Mouse (Mus musculus): ENCODE data around the gene Fam126b. TPM values are rescaled to one million over a fixed set of nuclear protein-coding genes. Genes with fewer than 3 reads are reported as not detected.
A peak's percentile ranks its signal among the peaks of the same experiment; 100 is the strongest.

Gene Fam126b
- polyA plus RNA-seq, 1 experiment = 7.8 TPM

GRCm38 (mm10) chr1:58504577-58505254 is 81.4 kb downstream of the Fam126b start, which contains the start of gene Orc2:
Gene Orc2 (minus strand): TSS chr1:58505109.
- Histone ChIP-seq H3K4me3 (ENCODE audit: insufficient read depth, low read length) (peak within 1 kb of the TSS; percentile 90), H3K4me1 (ENCODE audit: control insufficient read depth, insufficient read depth, low read length) (no peaks in the 10 kb centered on the region), H3K27ac (ENCODE audit: insufficient read depth, low read length) (no peak within 1 kb of the TSS)
- TF ChIP-seq CTCF (IDR thresholded peaks at IDR 0.05; ENCODE audit: borderline replicate concordance, insufficient read depth, low read length) (no peak), POLR2A (IDR thresholded peaks at IDR 0.05; ENCODE audit: low read depth, low read length) (peak; percentile 77)

DNA sequence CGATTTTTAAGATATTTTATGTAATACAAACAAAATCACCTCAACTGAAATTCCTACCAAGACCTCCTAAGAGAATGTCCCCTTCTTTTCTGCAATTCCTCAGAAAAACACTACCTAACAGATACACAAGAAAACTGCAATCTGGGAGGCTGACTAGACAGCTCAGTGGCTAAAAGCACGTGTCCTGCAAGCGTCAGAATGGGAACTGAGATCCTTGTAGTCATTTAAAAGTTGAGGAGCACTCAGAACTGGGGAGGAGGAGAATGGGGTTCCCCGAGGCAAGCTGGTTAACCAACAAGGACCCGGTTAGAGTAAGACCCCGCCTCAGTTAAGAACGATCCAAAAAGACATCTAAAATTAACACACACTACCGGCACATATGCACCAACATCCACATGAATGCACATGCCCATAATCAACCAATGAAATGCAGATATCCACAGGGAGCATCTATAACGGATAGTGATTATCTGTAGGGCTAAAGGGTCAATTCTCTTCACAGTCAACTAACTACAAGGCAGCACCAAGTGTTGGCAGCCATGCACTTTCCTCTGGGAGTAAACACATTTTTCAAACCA is 82.2 kb downstream of the Fam126b start:
- peak overlapping the region; percentile 90 for H3K4me3 ChIP-seq (ENCODE audit: insufficient read depth, low read length)
- TF ChIP-seq POLR2A (IDR thresholded peaks at IDR 0.05; ENCODE audit: low read depth, low read length) = no peak
- TF ChIP-seq CTCF (IDR thresholded peaks at IDR 0.05; ENCODE audit: borderline replicate concordance, insufficient read depth, low read length) = no peak
- H3K4me1 ChIP-seq (ENCODE audit: control insufficient read depth, insufficient read depth, low read length) = no peaks in the 10 kb centered on the region
- H3K27ac ChIP-seq (ENCODE audit: insufficient read depth, low read length) = no peak overlapping the region

GRCm38 (mm10) chr1:58503134-58503533 is 83.0 kb downstream of the Fam126b start:
- Histone ChIP-seq H3K27ac (ENCODE audit: insufficient read depth, low read length) (no peak overlapping the region), H3K4me1 (ENCODE audit: control insufficient read depth, insufficient read depth, low read length) (no peaks in the 10 kb centered on the region), H3K4me3 (ENCODE audit: insufficient read depth, low read length) (no peak overlapping the region)
- TF ChIP-seq POLR2A (IDR thresholded peaks at IDR 0.05; ENCODE audit: low read depth, low read length) = no peak
- no peak for TF ChIP-seq CTCF (IDR thresholded peaks at IDR 0.05; ENCODE audit: borderline replicate concordance, insufficient read depth, low read length)

- Histone ChIP-seq H3K4me1 (ENCODE audit: control insufficient read depth, insufficient read depth, low read length) (no peaks in the 10 kb centered on the region), H3K27ac (ENCODE audit: insufficient read depth, low read length) (no peak overlapping the region), H3K4me3 (ENCODE audit: insufficient read depth, low read length) (no peak overlapping the region)
- no peak for TF ChIP-seq POLR2A (IDR thresholded peaks at IDR 0.05; ENCODE audit: low read depth, low read length)
- TF ChIP-seq CTCF (IDR thresholded peaks at IDR 0.05; ENCODE audit: borderline replicate concordance, insufficient read depth, low read length) = no peak
These were observed 87.4 kb downstream of the Fam126b start for GRCm38 (mm10) chr1:58498758-58499157.

DNA sequence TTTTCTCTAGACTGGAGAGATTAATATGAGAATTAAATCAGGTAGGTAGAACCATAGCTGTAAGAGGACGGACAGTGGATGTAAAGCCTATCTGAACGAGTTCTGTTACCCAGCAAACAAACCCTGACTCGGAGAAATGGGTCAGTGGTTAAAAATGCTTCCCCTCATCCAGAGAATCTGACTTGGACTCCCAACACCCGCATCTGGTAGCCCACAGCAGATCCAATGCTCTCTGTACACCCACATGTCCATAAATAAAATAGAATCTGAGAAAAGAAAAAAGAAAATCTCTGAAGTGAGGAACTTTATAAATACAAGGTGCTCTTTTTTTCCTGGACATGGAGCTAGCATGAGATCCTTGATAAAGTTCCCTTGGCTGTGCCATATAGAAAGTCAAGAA is 88.4 kb downstream of the Fam126b start:
- Histone ChIP-seq H3K4me3 (ENCODE audit: insufficient read depth, low read length) (no peak overlapping the region), H3K27ac (ENCODE audit: insufficient read depth, low read length) (no peak overlapping the region), H3K4me1 (ENCODE audit: control insufficient read depth, insufficient read depth, low read length) (no peaks in the 10 kb centered on the region)
- TF ChIP-seq CTCF (IDR thresholded peaks at IDR 0.05; ENCODE audit: borderline replicate concordance, insufficient read depth, low read length) (no peak), POLR2A (IDR thresholded peaks at IDR 0.05; ENCODE audit: low read depth, low read length) (no peak)

DNA sequence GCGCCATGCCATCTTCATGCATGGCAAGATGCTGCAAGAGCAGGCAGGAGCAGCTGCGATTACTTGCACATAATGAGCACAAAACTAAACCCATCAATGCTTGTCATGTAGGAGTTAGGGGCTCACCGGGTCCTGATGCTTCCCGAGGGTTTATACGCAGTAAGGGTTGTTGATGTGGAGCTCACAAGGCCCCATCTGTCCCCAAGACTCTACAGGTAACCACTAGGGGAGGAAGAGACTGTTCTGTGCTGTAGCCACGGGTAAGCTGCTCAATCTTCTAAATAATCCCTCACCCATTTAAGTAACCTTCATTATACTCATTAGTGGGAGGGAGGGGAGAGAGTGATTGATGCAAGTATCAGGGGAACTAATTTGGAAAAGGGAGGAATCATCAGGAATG is 90.5 kb downstream of the Fam126b start:
- no peak overlapping the region for H3K4me3 ChIP-seq (ENCODE audit: insufficient read depth, low read length)
- no peaks in the 10 kb centered on the region for H3K4me1 ChIP-seq (ENCODE audit: control insufficient read depth, insufficient read depth, low read length)
- no peak overlapping the region for H3K27ac ChIP-seq (ENCODE audit: insufficient read depth, low read length)
- TF ChIP-seq CTCF (IDR thresholded peaks at IDR 0.05; ENCODE audit: borderline replicate concordance, insufficient read depth, low read length) (no peak), POLR2A (IDR thresholded peaks at IDR 0.05; ENCODE audit: low read depth, low read length) (no peak)

DNA sequence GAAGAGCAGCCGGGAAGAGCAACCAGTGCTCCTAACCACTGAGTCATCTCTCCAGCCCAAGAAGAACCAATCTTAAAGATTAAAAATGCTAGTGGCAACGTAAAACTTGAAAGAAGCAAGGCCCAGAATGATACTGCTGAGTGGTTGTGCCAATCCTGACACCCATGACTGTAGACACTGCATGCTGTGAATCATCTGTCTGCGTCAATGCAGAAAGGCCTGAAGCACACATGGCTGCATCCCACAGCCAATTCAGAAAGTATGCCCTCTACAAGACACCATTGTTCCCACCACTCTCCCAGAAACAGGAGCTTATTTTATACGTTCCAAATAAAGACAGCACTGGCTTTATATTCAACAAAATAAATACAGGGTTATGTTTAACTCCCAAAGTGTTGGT is 103.5 kb downstream of the Fam126b start:
- Histone ChIP-seq H3K4me1 (ENCODE audit: control insufficient read depth, insufficient read depth, low read length) (no peaks in the 10 kb centered on the region), H3K27ac (ENCODE audit: insufficient read depth, low read length) (no peak overlapping the region), H3K4me3 (ENCODE audit: insufficient read depth, low read length) (no peak overlapping the region)
- TF ChIP-seq CTCF (IDR thresholded peaks at IDR 0.05; ENCODE audit: borderline replicate concordance, insufficient read depth, low read length) = no peak
- no peak for TF ChIP-seq POLR2A (IDR thresholded peaks at IDR 0.05; ENCODE audit: low read depth, low read length)

DNA sequence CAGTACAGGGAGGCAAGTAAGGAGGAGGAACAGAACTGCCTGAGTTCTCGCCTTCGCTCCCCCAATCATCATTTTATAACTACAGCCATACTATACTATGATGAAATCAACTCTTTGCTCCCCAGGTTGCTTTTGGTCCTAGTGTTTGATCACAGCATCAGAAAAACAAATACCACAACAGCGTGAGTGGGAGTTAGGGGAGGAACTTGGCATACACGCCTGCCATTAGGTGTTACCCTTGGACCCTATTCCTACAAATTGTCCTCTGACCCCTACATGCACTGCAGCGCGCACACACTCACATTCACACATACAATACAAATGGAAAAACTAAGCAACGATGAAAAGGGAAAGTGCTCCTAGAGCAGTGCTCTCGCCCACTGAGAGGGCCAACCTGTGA is 110.5 kb downstream of the Fam126b start:
- TF ChIP-seq CTCF (IDR thresholded peaks at IDR 0.05; ENCODE audit: borderline replicate concordance, insufficient read depth, low read length) = no peak
- no peak for TF ChIP-seq POLR2A (IDR thresholded peaks at IDR 0.05; ENCODE audit: low read depth, low read length)

More for the DNA sequence above, 110.5 kb downstream of the Fam126b start:
- H3K4me3 ChIP-seq (ENCODE audit: insufficient read depth, low read length) = no peak overlapping the region
- no peaks in the 10 kb centered on the region for H3K4me1 ChIP-seq (ENCODE audit: control insufficient read depth, insufficient read depth, low read length)
- H3K27ac ChIP-seq (ENCODE audit: insufficient read depth, low read length) = no peak overlapping the region

Other genes with a start within 250 kb of the Fam126b start
- 360 and 397 TPM in 2 replicates for gene Bzw1, start 193.4 kb downstream of the Fam126b start, polyA plus RNA-seq (2011; ENCODE audit: insufficient read length, low read depth, missing spikeins)
- gene Clk1, start 162.3 kb downstream of the Fam126b start, polyA plus RNA-seq (2011; ENCODE audit: insufficient read length, low read depth, missing spikeins) = 118 and 153 TPM in 2 replicates
- gene Nif3l1, start 141.2 kb downstream of the Fam126b start, polyA plus RNA-seq (2011; ENCODE audit: insufficient read length, low read depth, missing spikeins) = 32.4 and 36.3 TPM in 2 replicates
- gene Ppil3, start 140.8 kb downstream of the Fam126b start, polyA plus RNA-seq (2011; ENCODE audit: insufficient read length, low read depth, missing spikeins) = 50.6 and 70.9 TPM in 2 replicates
- gene Orc2, start 81.2 kb downstream of the Fam126b start, polyA plus RNA-seq (2011; ENCODE audit: insufficient read length, low read depth, missing spikeins) = 27.3 and 35.3 TPM in 2 replicates
- 63.8 and 66.8 TPM in 2 replicates for gene Ndufb3, start 61 bp upstream of the Fam126b start, polyA plus RNA-seq (2011; ENCODE audit: insufficient read length, low read depth, missing spikeins)
- gene Als2cr12, start 109.7 kb upstream of the Fam126b start, polyA plus RNA-seq (2011; ENCODE audit: insufficient read length, low read depth, missing spikeins) = 0.55 TPM in 1 of 2 replicates, not detected in the other
- 51.2 and 68.0 TPM in 2 replicates for gene Cflar, start 125.2 kb upstream of the Fam126b start, polyA plus RNA-seq (2011; ENCODE audit: insufficient read length, low read depth, missing spikeins)
- 37.2 and 39.1 TPM in 2 replicates for gene Casp8, start 209.1 kb upstream of the Fam126b start, polyA plus RNA-seq (2011; ENCODE audit: insufficient read length, low read depth, missing spikeins)

Data from embryonic fibroblast, embryonic 13.5 days (primary cell).